Mouse (Mus musculus) heart, embryonic 12.5 days (tissue): ENCODE measurements around the gene 2300002M23Rik. TPM values are rescaled to one million over a fixed set of nuclear protein-coding genes. Genes with fewer than 3 reads are reported as not detected.

ENCODE experiments used
- ATAC-seq: fragments of 200-750 bp; cut with Nextera tagmentation; 2 replicates; pipeline ENCODE4 v1.8.0; 2017; ENCODE audit warnings: moderate TSS enrichment, moderate library complexity; ENCODE audit not compliant: insufficient number of reproducible peaks, low FRiP score
- H3K27ac ChIP-seq: fragments of 300-500 bp; sonication (generic); 2 replicates; pipeline ENCODE4 v1.5.1; 2016; ENCODE audit warnings: mild to moderate bottlenecking, moderate library complexity; ENCODE audit not compliant: poor library complexity, severe bottlenecking
- H3K27me3 ChIP-seq: fragments of 300-500 bp; sonication (generic); replicated peaks from 2 replicates; pipeline ENCODE4 v1.6.1; 2016; ENCODE audit warnings: mild to moderate bottlenecking, moderate library complexity
- H3K36me3 ChIP-seq: fragments of 300-500 bp; sonication (generic); 2 replicates; pipeline ENCODE4 v1.6.1; 2016; ENCODE audit warnings: mild to moderate bottlenecking, moderate library complexity
- H3K4me1 ChIP-seq: fragments of 300-500 bp; sonication (generic); replicated peaks from 2 replicates; pipeline ENCODE4 v1.6.1; 2016; ENCODE audit warnings: mild to moderate bottlenecking
- H3K4me2 ChIP-seq: fragments of 300-500 bp; sonication (generic); 2 replicates; pipeline ENCODE4 v1.6.1; 2016; ENCODE audit warnings: mild to moderate bottlenecking, moderate library complexity
- H3K4me3 ChIP-seq: fragments of 300-500 bp; sonication (generic); 2 replicates; pipeline ENCODE4 v1.5.1; 2016; ENCODE audit warnings: mild to moderate bottlenecking
- H3K9ac ChIP-seq: fragments of 300-500 bp; sonication (generic); 2 replicates; pipeline ENCODE4 v1.6.1; 2016; ENCODE audit warnings: mild to moderate bottlenecking, moderate library complexity
- H3K9me3 ChIP-seq: fragments of 300-500 bp; sonication (generic); replicated peaks from 2 replicates; pipeline ENCODE4 v1.6.1; 2016; ENCODE audit warnings: mild to moderate bottlenecking, moderate library complexity
- WGBS: fragments of 180-500 bp; shearing (Covaris S2); methylation state at CpG from one replicate; pipeline ENCODE4 v1.1.7; 2016; 5-methylcytosine and 5-hydroxymethylcytosine counted together
- polyA plus RNA-seq: library from polyadenylated mRNA; unstranded; fragments of >200 nt; fragmentation: Nextera tagmentation; extraction: Ambion mirVana; gene quantifications from 2 replicates; pipeline ENCODE4 v1.2.1, GENCODE M21; 2016

2300002M23Rik gene
- polyA plus RNA-seq, 1 experiment from 2014 or later: not detected

GRCm38 (mm10) chr17:35617127-35617526, 49.9 kb downstream of the 2300002M23Rik start:
- H3K4me2 ChIP-seq: no peak overlapping the region
- no peak overlapping the region for H3K4me3 ChIP-seq
- 0 out of 2 replicates have a peak, but pooled peaks cover 4% of the 10 kb centered on the region for H3K27me3 ChIP-seq
- H3K27ac ChIP-seq: no peak overlapping the region
- no peaks in the 10 kb centered on the region for H3K9me3 ChIP-seq
- H3K36me3 ChIP-seq: no peaks in the 10 kb centered on the region
- no peak for ATAC-seq
- no peak overlapping the region for H3K9ac ChIP-seq
- no peaks in the 10 kb centered on the region for H3K4me1 ChIP-seq
- 61% methylated on average over 4 of the region's 4 CpGs for WGBS

Other genes with a start within 250 kb of the 2300002M23Rik start
- 0.08 and 0.14 TPM in 2 replicates for gene H2-Q1, start 247.0 kb upstream of the 2300002M23Rik start, polyA plus RNA-seq
- gene H2-Q2, start 225.2 kb upstream of the 2300002M23Rik start, polyA plus RNA-seq: 4.1 and 5.0 TPM in 2 replicates
- 1.9 and 2.5 TPM in 2 replicates for gene H2-Q4, start 187.8 kb upstream of the 2300002M23Rik start, polyA plus RNA-seq
- 0.57 TPM in 1 of 2 replicates, not detected in the other for gene H2-Q6, start 142.6 kb upstream of the 2300002M23Rik start, polyA plus RNA-seq
- gene H2-Q7, start 128.3 kb upstream of the 2300002M23Rik start, polyA plus RNA-seq: 0.83 and 1.0 TPM in 2 replicates
- gene H2-Q10, start 97.4 kb upstream of the 2300002M23Rik start, polyA plus RNA-seq: 0.31 and 1.2 TPM in 2 replicates
- gene Pou5f1, start 61.4 kb upstream of the 2300002M23Rik start, polyA plus RNA-seq: not detected in 2 replicates
- gene Tcf19, start 50.6 kb upstream of the 2300002M23Rik start, polyA plus RNA-seq: 49.6 and 49.8 TPM in 2 replicates
- 15.9 and 17.7 TPM in 2 replicates for gene Cchcr1, start 50.4 kb upstream of the 2300002M23Rik start, polyA plus RNA-seq
- 0.39 and 0.49 TPM in 2 replicates for gene Psors1c2, start 34.2 kb upstream of the 2300002M23Rik start, polyA plus RNA-seq
- gene Cdsn, start 15.3 kb upstream of the 2300002M23Rik start, polyA plus RNA-seq: 0.46 and 0.72 TPM in 2 replicates
- not detected in 2 replicates for gene Sfta2, start 34.1 kb downstream of the 2300002M23Rik start, polyA plus RNA-seq
- not detected in 2 replicates for gene Gm9573, start 59.2 kb downstream of the 2300002M23Rik start, polyA plus RNA-seq
- gene Mucl3, start 76.2 kb downstream of the 2300002M23Rik start, polyA plus RNA-seq: 0.14 and 0.37 TPM in 2 replicates
- 16.1 and 17.4 TPM in 2 replicates for gene Vars2, start 100.1 kb downstream of the 2300002M23Rik start, polyA plus RNA-seq
- 22.2 and 24.5 TPM in 2 replicates for gene Gtf2h4, start 106.3 kb downstream of the 2300002M23Rik start, polyA plus RNA-seq
- gene Ddr1, start 137.2 kb downstream of the 2300002M23Rik start, polyA plus RNA-seq: 162 and 167 TPM in 2 replicates